Mouse (Mus musculus) stomach, postnatal 0 days (tissue): ENCODE measurements at regions not wholly inside any gene's neighbourhood (a gene's known extent, or its start where the extent isn't known, plus 50 kb on each side); places are given as distances from the start of the nearest gene placed in this dataset.

Experiments
- CTCF ChIP-seq: IDR thresholded peaks from 2 replicates; pipeline ENCODE4 v1.5.1; 2016; ENCODE audit warnings: antibody characterized with exemption, low read depth, mild to moderate bottlenecking, moderate library complexity
- EP300 ChIP-seq: optimal IDR thresholded peaks from 2 replicates; pipeline ENCODE3; 2016; ENCODE audit warnings: antibody characterized with exemption

DNA sequence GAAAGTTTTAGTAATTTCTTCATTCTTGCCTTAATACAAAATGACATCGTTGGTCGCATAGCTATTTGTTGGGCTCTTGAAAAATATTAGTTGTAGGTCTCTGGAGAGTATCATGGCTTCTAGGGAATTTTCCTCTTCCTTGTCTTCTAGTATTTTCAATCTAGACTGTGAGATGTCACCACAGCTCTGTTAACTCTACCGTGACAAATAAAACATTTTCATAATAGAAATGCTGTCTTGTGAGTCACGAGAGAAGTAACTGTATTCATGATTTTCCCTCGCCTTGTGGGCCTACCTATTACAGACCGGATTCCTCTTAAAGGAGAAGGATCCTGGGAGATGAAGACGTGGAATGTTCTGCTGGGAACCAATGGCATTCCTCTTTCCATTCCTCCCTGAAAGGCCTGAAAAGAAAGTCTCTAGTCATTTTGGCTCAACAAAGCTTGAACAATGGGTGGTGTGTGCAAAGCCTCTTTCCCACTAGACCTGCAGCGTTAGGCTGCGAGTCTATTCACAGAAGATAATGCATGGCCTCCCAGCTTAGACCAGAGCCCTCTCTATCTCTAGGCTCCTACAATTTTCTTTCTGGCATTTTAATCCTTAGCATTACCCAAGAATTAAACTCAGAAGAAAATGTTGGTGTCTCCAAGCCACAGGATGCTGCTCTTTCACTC lies 306.7 kb downstream of the Epha7 start:
- no peak for TF ChIP-seq EP300
- TF ChIP-seq CTCF, result no peak
